Mouse (Mus musculus) limb, embryonic 10.5 days (tissue): ENCODE data around the gene Dync1li2. TPM values are rescaled to one million over a fixed set of nuclear protein-coding genes. Genes with fewer than 3 reads are reported as not detected.

Source experiments
- DNase-seq: peaks from one replicate; pipeline ENCODE4 v3.0.0-alpha.2; 2017; ENCODE audit warnings: low spot score
- H3K27ac ChIP-seq: fragments of 300-500 bp; sonication (generic); 2 replicates; pipeline ENCODE4 v1.5.1; 2016; ENCODE audit warnings: mild to moderate bottlenecking
- H3K27me3 ChIP-seq: fragments of 300-500 bp; sonication (generic); 2 replicates; pipeline ENCODE4 v1.6.1; 2016; ENCODE audit warnings: low read depth, mild to moderate bottlenecking; ENCODE audit not compliant: poor library complexity, severe bottlenecking
- H3K36me3 ChIP-seq: fragments of 300-500 bp; sonication (generic); 2 replicates; pipeline ENCODE4 v1.6.1; 2016; ENCODE audit warnings: mild to moderate bottlenecking, moderate library complexity
- H3K4me1 ChIP-seq: fragments of 300-500 bp; sonication (generic); 2 replicates; pipeline ENCODE4 v1.6.1; 2016
- H3K4me3 ChIP-seq: fragments of 300-500 bp; sonication (generic); 2 replicates; pipeline ENCODE4 v1.5.1; 2016; ENCODE audit warnings: mild to moderate bottlenecking, moderate library complexity
- H3K9me3 ChIP-seq: fragments of 300-500 bp; sonication (generic); replicated peaks from 2 replicates; pipeline ENCODE4 v1.6.1; 2016; ENCODE audit warnings: mild to moderate bottlenecking
- WGBS: fragments of 180-500 bp; shearing (Covaris S2); methylation state at CpG from one replicate; pipeline ENCODE4 v1.1.7; 2016; 5-methylcytosine and 5-hydroxymethylcytosine counted together
- polyA plus RNA-seq: library from polyadenylated mRNA; unstranded; fragments of >200 nt; fragmentation: Nextera tagmentation; extraction: Ambion mirVana; gene quantifications from 2 replicates; pipeline ENCODE4 v1.2.1, GENCODE M21; 2016

Gene Dync1li2
- polyA plus RNA-seq = 58.6 and 69.9 TPM in 2 replicates

GRCm38 (mm10) chr8:104442299-104443124 lies at the start of gene Dync1li2:
TSS of gene Dync1li2 (minus strand) at chr8:104443047.
- Histone ChIP-seq H3K27ac (peak within 1 kb of the TSS; percentile 100), H3K4me3 (peak within 1 kb of the TSS; percentile 96), H3K36me3 (peaks cover 37% of the 10 kb centered on the region), H3K9me3 (no peaks in the 10 kb centered on the region), H3K4me1 (peaks cover 12% of the 10 kb centered on the region), H3K27me3 (no peaks in the 10 kb centered on the region)
- DNase-seq = peak; percentile 96
- under 1% methylated on average over 74 of the region's 75 CpGs for WGBS

GRCm38 (mm10) chr8:104479091-104479490 lies 36.2 kb upstream of the Dync1li2 start:
- WGBS = 56% methylated on average over 1 of the region's 1 CpGs
- DNase-seq = no peak
- Histone ChIP-seq H3K4me1 (no peaks in the 10 kb centered on the region), H3K4me3 (no peak overlapping the region), H3K27me3 (no peaks in the 10 kb centered on the region), H3K36me3 (no peaks in the 10 kb centered on the region), H3K27ac (no peak overlapping the region), H3K9me3 (no peaks in the 10 kb centered on the region)

GRCm38 (mm10) chr8:104472465-104472864 lies 29.6 kb upstream of the Dync1li2 start:
- H3K27ac ChIP-seq = no peak overlapping the region
- H3K9me3 ChIP-seq = no peaks in the 10 kb centered on the region
- no peak for DNase-seq
- H3K36me3 ChIP-seq = no peaks in the 10 kb centered on the region
- no peaks in the 10 kb centered on the region for H3K4me1 ChIP-seq
- no peak overlapping the region for H3K4me3 ChIP-seq
- WGBS = 80% methylated on average over 3 of the region's 3 CpGs
- H3K27me3 ChIP-seq = no peaks in the 10 kb centered on the region

GRCm38 (mm10) chr8:104467463-104467862 lies 24.6 kb upstream of the Dync1li2 start:
- Histone ChIP-seq H3K9me3 (no peaks in the 10 kb centered on the region), H3K4me3 (no peak overlapping the region), H3K27ac (no peak overlapping the region), H3K36me3 (no peaks in the 10 kb centered on the region), H3K4me1 (no peaks in the 10 kb centered on the region), H3K27me3 (no peaks in the 10 kb centered on the region)
- WGBS = 76% methylated on average over 2 of the region's 2 CpGs
- no peak for DNase-seq

GRCm38 (mm10) chr8:104452177-104452576 lies 9.3 kb upstream of the Dync1li2 start:
- no peaks in the 10 kb centered on the region for H3K4me1 ChIP-seq
- H3K4me3 ChIP-seq = no peak overlapping the region
- no peak overlapping the region for H3K27ac ChIP-seq
- no peaks in the 10 kb centered on the region for H3K9me3 ChIP-seq
- no peak for DNase-seq
- H3K36me3 ChIP-seq = no peaks in the 10 kb centered on the region
- H3K27me3 ChIP-seq = no peaks in the 10 kb centered on the region
- 89% methylated on average over 3 of the region's 3 CpGs for WGBS

GRCm38 (mm10) chr8:104448796-104449195 lies 5.9 kb upstream of the Dync1li2 start:
- 78% methylated on average over 3 of the region's 3 CpGs for WGBS
- H3K4me1 ChIP-seq = no peaks in the 10 kb centered on the region
- H3K4me3 ChIP-seq = no peak overlapping the region
- no peaks in the 10 kb centered on the region for H3K9me3 ChIP-seq
- no peak for DNase-seq
- no peak overlapping the region for H3K27ac ChIP-seq
- no peaks in the 10 kb centered on the region for H3K36me3 ChIP-seq
- no peaks in the 10 kb centered on the region for H3K27me3 ChIP-seq

GRCm38 (mm10) chr8:104446016-104446415 lies 3.2 kb upstream of the Dync1li2 start:
- 86% methylated on average over 3 of the region's 3 CpGs for WGBS
- H3K27ac ChIP-seq = no peak overlapping the region
- no peak overlapping the region for H3K4me3 ChIP-seq
- H3K36me3 ChIP-seq = peaks cover 2% of the 10 kb centered on the region; the same call in 1 of the 2 replicates
- no peaks in the 10 kb centered on the region for H3K9me3 ChIP-seq
- H3K4me1 ChIP-seq = peaks cover 11% of the 10 kb centered on the region
- no peak for DNase-seq
- H3K27me3 ChIP-seq = no peaks in the 10 kb centered on the region

- 59% methylated on average over 6 of the region's 6 CpGs for WGBS
- H3K27ac ChIP-seq = no peak overlapping the region
- no peaks in the 10 kb centered on the region for H3K9me3 ChIP-seq
- peaks cover 9% of the 10 kb centered on the region for H3K36me3 ChIP-seq
- DNase-seq = no peak
- no peaks in the 10 kb centered on the region for H3K27me3 ChIP-seq
- peaks cover 12% of the 10 kb centered on the region for H3K4me1 ChIP-seq
- no peak overlapping the region for H3K4me3 ChIP-seq
Observed at GRCm38 (mm10) chr8:104445248-104445647, 2.4 kb upstream of the Dync1li2 start.

- peaks cover 30% of the 10 kb centered on the region for H3K36me3 ChIP-seq
- H3K27me3 ChIP-seq = no peaks in the 10 kb centered on the region
- H3K27ac ChIP-seq = peak overlapping the region; percentile 100
- H3K4me1 ChIP-seq = peaks cover 12% of the 10 kb centered on the region
- H3K4me3 ChIP-seq = peak overlapping the region; percentile 96
- no peaks in the 10 kb centered on the region for H3K9me3 ChIP-seq
- WGBS = 63% methylated on average over 7 of the region's 7 CpGs
- DNase-seq = no peak
Observed at GRCm38 (mm10) chr8:104443125-104443679, 355 bp upstream of the Dync1li2 start.

GRCm38 (mm10) chr8:104441613-104442012 lies 1.2 kb downstream of the Dync1li2 start:
- Histone ChIP-seq H3K4me3 (peak overlapping the region; percentile 96), H3K27me3 (no peaks in the 10 kb centered on the region), H3K9me3 (no peaks in the 10 kb centered on the region), H3K36me3 (peaks cover 46% of the 10 kb centered on the region), H3K4me1 (peaks cover 12% of the 10 kb centered on the region), H3K27ac (peak overlapping the region; percentile 100)
- no peak for DNase-seq
- 69% methylated on average over 7 of the region's 7 CpGs for WGBS

- WGBS = 91% methylated on average over 8 of the region's 8 CpGs
- H3K36me3 ChIP-seq = peaks cover 67% of the 10 kb centered on the region
- H3K4me3 ChIP-seq = no peak overlapping the region
- no peaks in the 10 kb centered on the region for H3K27me3 ChIP-seq
- H3K9me3 ChIP-seq = no peaks in the 10 kb centered on the region
- no peak overlapping the region for H3K27ac ChIP-seq
- H3K4me1 ChIP-seq = peaks cover 12% of the 10 kb centered on the region
- DNase-seq = no peak
Observed at GRCm38 (mm10) chr8:104439461-104439860, 3.4 kb downstream of the Dync1li2 start.

GRCm38 (mm10) chr8:104437494-104438135 lies 5.2 kb downstream of the Dync1li2 start:
- no peak for DNase-seq
- Histone ChIP-seq H3K27me3 (no peaks in the 10 kb centered on the region), H3K4me3 (no peak overlapping the region), H3K36me3 (peaks cover 86% of the 10 kb centered on the region), H3K9me3 (no peaks in the 10 kb centered on the region), H3K4me1 (peaks cover 12% of the 10 kb centered on the region), H3K27ac (no peak overlapping the region)
- WGBS = 93% methylated on average over 13 of the region's 13 CpGs

- Histone ChIP-seq H3K4me1 (peaks cover 7% of the 10 kb centered on the region), H3K27me3 (no peaks in the 10 kb centered on the region), H3K4me3 (no peak overlapping the region), H3K9me3 (no peaks in the 10 kb centered on the region), H3K36me3 (peaks cover 96% of the 10 kb centered on the region), H3K27ac (no peak overlapping the region)
- WGBS = 94% methylated on average over 4 of the region's 4 CpGs
- no peak for DNase-seq
Observed at GRCm38 (mm10) chr8:104436591-104436990, 6.3 kb downstream of the Dync1li2 start.
